Mouse (Mus musculus): ENCODE results near the gene Serpinb9.

- TF ChIP-seq POLR2A (IDR thresholded peaks at IDR 0.05; ENCODE audit: control insufficient read depth, extremely low read depth, insufficient read depth, low read length, poor library complexity) (no peak), CTCF (IDR thresholded peaks at IDR 0.05; ENCODE audit: borderline replicate concordance, control insufficient read depth, extremely low read depth, insufficient read depth, low read length, poor library complexity) (no peak)
Measured at GRCm38 (mm10) chr13:32995051-32995450, 8.0 kb upstream of the Serpinb9 start.
